Mouse (Mus musculus) heart, adult 9 months (tissue): ENCODE measurements around the gene Zranb1.

Experiments
- DNase-seq, 2 experiments: peaks; one replicate each; pipeline ENCODE4 v3.0.0; 2022; ENCODE audit warnings: low spot score in 2 of 2

The Zranb1 gene

GRCm38 (mm10) chr7:132930850-132931559 is at the start of gene Zranb1:
Zranb1 (plus strand) TSS chr7:132931142.
- peak; percentile 97 to 98 for DNase-seq

GRCm38 (mm10) chr7:132882343-132882742 is 48.6 kb upstream of the Zranb1 start:
- DNase-seq: no peak

GRCm38 (mm10) chr7:132884031-132884430 is 46.9 kb upstream of the Zranb1 start:
- DNase-seq: no peak

- DNase-seq: no peak
Measured at GRCm38 (mm10) chr7:132887019-132887804, 43.7 kb upstream of the Zranb1 start.

- no peak for DNase-seq
Measured at GRCm38 (mm10) chr7:132888052-132888451, 42.9 kb upstream of the Zranb1 start.

- no peak for DNase-seq
Measured at GRCm38 (mm10) chr7:132888518-132889249, 42.3 kb upstream of the Zranb1 start.

- no peak for DNase-seq
Measured at GRCm38 (mm10) chr7:132889691-132890090, 41.3 kb upstream of the Zranb1 start.

- no peak for DNase-seq
Measured at GRCm38 (mm10) chr7:132890201-132890600, 40.7 kb upstream of the Zranb1 start.

GRCm38 (mm10) chr7:132891561-132892310 is 39.2 kb upstream of the Zranb1 start:
- DNase-seq: peak in 1 of 2 experiments; percentile 21

- DNase-seq: no peak
Measured at GRCm38 (mm10) chr7:132892311-132892661, 38.7 kb upstream of the Zranb1 start.

GRCm38 (mm10) chr7:132892806-132893205 is 38.1 kb upstream of the Zranb1 start:
- DNase-seq: no peak

- DNase-seq: no peak
Measured at GRCm38 (mm10) chr7:132893336-132893735, 37.6 kb upstream of the Zranb1 start.

- no peak for DNase-seq
Measured at GRCm38 (mm10) chr7:132894841-132895555, 35.9 kb upstream of the Zranb1 start.

GRCm38 (mm10) chr7:132896206-132896815 is 34.6 kb upstream of the Zranb1 start:
- DNase-seq: peak; percentile 21 to 36

GRCm38 (mm10) chr7:132897258-132897657 is 33.7 kb upstream of the Zranb1 start:
- DNase-seq: no peak

GRCm38 (mm10) chr7:132898234-132898633 is 32.7 kb upstream of the Zranb1 start:
- DNase-seq: no peak

- DNase-seq: peak; percentile 18 to 33
Measured at GRCm38 (mm10) chr7:132900826-132901531, 30.0 kb upstream of the Zranb1 start.

- DNase-seq: no peak
Measured at GRCm38 (mm10) chr7:132903796-132904195, 27.1 kb upstream of the Zranb1 start.

- DNase-seq: no peak
Measured at GRCm38 (mm10) chr7:132921971-132922370, 9.0 kb upstream of the Zranb1 start.

- no peak for DNase-seq
Measured at GRCm38 (mm10) chr7:132925227-132925626, 5.7 kb upstream of the Zranb1 start.
